Mouse (Mus musculus) lung, embryonic 15.5 days (tissue): ENCODE measurements around the gene Nedd8. TPM values are rescaled to one million over a fixed set of nuclear protein-coding genes. Genes with fewer than 3 reads are reported as not detected.

ENCODE experiments used
- ATAC-seq: fragments of 200-750 bp; cut with Nextera tagmentation; 2 replicates; pipeline ENCODE4 v1.8.0; 2017; ENCODE audit warnings: moderate number of reproducible peaks, borderline replicate concordance; ENCODE audit not compliant: low FRiP score, low TSS enrichment; ENCODE audit errors: extremely low read depth
- H3K27ac ChIP-seq: fragments of 300-500 bp; sonication (generic); 2 replicates; pipeline ENCODE4 v1.5.1; 2015; ENCODE audit warnings: moderate library complexity, mild to moderate bottlenecking, inconsistent platforms
- H3K27me3 ChIP-seq: fragments of 300-500 bp; sonication (generic); 2 replicates; pipeline ENCODE4 v1.6.1; 2015; ENCODE audit warnings: inconsistent platforms
- H3K36me3 ChIP-seq: fragments of 300-500 bp; sonication (generic); 2 replicates; pipeline ENCODE4 v1.6.1; 2015; ENCODE audit warnings: inconsistent platforms
- H3K4me1 ChIP-seq: fragments of 300-500 bp; sonication (generic); 2 replicates; pipeline ENCODE4 v1.6.1; 2015; ENCODE audit warnings: inconsistent platforms
- H3K4me2 ChIP-seq: fragments of 300-500 bp; sonication (generic); 2 replicates; pipeline ENCODE4 v1.6.1; 2015; ENCODE audit warnings: inconsistent platforms, mild to moderate bottlenecking, moderate library complexity
- H3K4me3 ChIP-seq: fragments of 300-500 bp; sonication (generic); 2 replicates; pipeline ENCODE4 v1.5.1; 2015; ENCODE audit warnings: mild to moderate bottlenecking, inconsistent platforms
- H3K9ac ChIP-seq: fragments of 300-500 bp; sonication (generic); 2 replicates; pipeline ENCODE4 v1.6.1; 2015; ENCODE audit warnings: inconsistent platforms
- H3K9me3 ChIP-seq: fragments of 300-500 bp; sonication (generic); 2 replicates; pipeline ENCODE4 v1.6.1; 2016; ENCODE audit warnings: inconsistent platforms
- WGBS: fragments of 180-500 bp; shearing (Covaris S2); methylation state at CpG from one replicate; pipeline ENCODE4 v1.1.7; 2015; 5-methylcytosine and 5-hydroxymethylcytosine counted together
- polyA plus RNA-seq: library from polyadenylated mRNA; unstranded; fragments of >200 nt; fragmentation: Nextera tagmentation; extraction: Ambion mirVana; gene quantifications from 2 replicates; pipeline ENCODE4 v1.2.1, GENCODE M21; 2015

Nedd8 gene
- polyA plus RNA-seq, 1 experiment from 2014 or later, result 509 TPM

- 1% methylated on average over 33 of the region's 33 CpGs for WGBS
- peak; percentile 87 for ATAC-seq
- no peaks in the 10 kb centered on the region for H3K27me3 ChIP-seq
- peak within 1 kb of the TSS; percentile 58 for H3K27ac ChIP-seq
- H3K9me3 ChIP-seq, result no peaks in the 10 kb centered on the region
- peaks cover 15% of the 10 kb centered on the region; the same call in 1 of the 2 replicates for H3K4me1 ChIP-seq
- peak within 1 kb of the TSS; percentile 98 for H3K4me2 ChIP-seq
- H3K36me3 ChIP-seq, result peaks cover 72% of the 10 kb centered on the region
- H3K4me3 ChIP-seq, result peak within 1 kb of the TSS; percentile 80
- peak within 1 kb of the TSS; percentile 81 for H3K9ac ChIP-seq
Measured at GRCm38 (mm10) chr14:55635523-55636007, 36.4 kb downstream of the Nedd8 start, which contains the start of gene Ipo4. Ipo4 (minus strand) TSS chr14:55635957.

GRCm38 (mm10) chr14:55634874-55635522, 36.9 kb downstream of the Nedd8 start:
- H3K27me3 ChIP-seq, result no peaks in the 10 kb centered on the region
- peak overlapping the region; percentile 81 for H3K9ac ChIP-seq
- H3K9me3 ChIP-seq, result no peaks in the 10 kb centered on the region
- H3K4me1 ChIP-seq, result peaks cover 15% of the 10 kb centered on the region; the same call in 1 of the 2 replicates
- H3K4me2 ChIP-seq, result peak overlapping the region; percentile 98
- peaks cover 72% of the 10 kb centered on the region for H3K36me3 ChIP-seq
- peak overlapping the region; percentile 80 for H3K4me3 ChIP-seq
- H3K27ac ChIP-seq, result peak overlapping the region; percentile 58
- peak; percentile 53; the same call in 1 of the 2 replicates for ATAC-seq
- WGBS, result 2% methylated on average over 23 of the region's 23 CpGs

- H3K4me1 ChIP-seq, result no peaks in the 10 kb centered on the region; the same call in 1 of the 2 replicates
- no peak overlapping the region for H3K4me2 ChIP-seq
- ATAC-seq, result no peak
Measured at GRCm38 (mm10) chr14:55629312-55629711, 42.6 kb downstream of the Nedd8 start.

GRCm38 (mm10) chr14:55628077-55628827, 43.7 kb downstream of the Nedd8 start:
- no peaks in the 10 kb centered on the region for H3K27me3 ChIP-seq
- H3K27ac ChIP-seq, result no peak overlapping the region
- H3K36me3 ChIP-seq, result peaks cover 92% of the 10 kb centered on the region
- H3K9me3 ChIP-seq, result no peaks in the 10 kb centered on the region
- ATAC-seq, result no peak
- H3K4me1 ChIP-seq, result no peaks in the 10 kb centered on the region
- H3K4me3 ChIP-seq, result no peak overlapping the region
- no peak overlapping the region for H3K4me2 ChIP-seq
- no peak overlapping the region for H3K9ac ChIP-seq
- 87% methylated on average over 27 of the region's 27 CpGs for WGBS

More at GRCm38 (mm10) chr14:55629312-55629711, 42.6 kb downstream of the Nedd8 start:
- Histone ChIP-seq H3K36me3 (peaks cover 96% of the 10 kb centered on the region), H3K9me3 (no peaks in the 10 kb centered on the region), H3K27me3 (no peaks in the 10 kb centered on the region), H3K9ac (no peak overlapping the region), H3K4me3 (no peak overlapping the region), H3K27ac (no peak overlapping the region)
- WGBS, result 52% methylated on average over 5 of the region's 5 CpGs

- H3K4me1 ChIP-seq, result peaks cover 7% of the 10 kb centered on the region; the same call in 1 of the 2 replicates
- ATAC-seq, result no peak
- peak overlapping the region; percentile 21 for H3K9ac ChIP-seq
Measured at GRCm38 (mm10) chr14:55618486-55619195, 53.3 kb downstream of the Nedd8 start.

GRCm38 (mm10) chr14:55617822-55618221, 54.1 kb downstream of the Nedd8 start, which contains the start of gene Rec8:
Rec8 (plus strand) TSS chr14:55618037.
- H3K27ac ChIP-seq, result peak within 1 kb of the TSS; percentile 60
- peak; percentile 78 for ATAC-seq
- H3K4me3 ChIP-seq, result peak within 1 kb of the TSS; percentile 36
- no peaks in the 10 kb centered on the region for H3K9me3 ChIP-seq
- no peaks in the 10 kb centered on the region for H3K36me3 ChIP-seq
- WGBS, result 17% methylated on average over 21 of the region's 21 CpGs
- H3K4me1 ChIP-seq, result peaks cover 7% of the 10 kb centered on the region; the same call in 1 of the 2 replicates
- H3K4me2 ChIP-seq, result peak within 1 kb of the TSS; percentile 52
- H3K27me3 ChIP-seq, result no peaks in the 10 kb centered on the region
- peak within 1 kb of the TSS; percentile 21 for H3K9ac ChIP-seq

More at GRCm38 (mm10) chr14:55618486-55619195, 53.3 kb downstream of the Nedd8 start:
- Histone ChIP-seq H3K9me3 (no peaks in the 10 kb centered on the region), H3K4me2 (peak overlapping the region; percentile 52), H3K27me3 (no peaks in the 10 kb centered on the region), H3K4me3 (peak overlapping the region; percentile 36), H3K27ac (peak overlapping the region; percentile 26; the same call in 1 of the 2 replicates), H3K36me3 (no peaks in the 10 kb centered on the region)
- WGBS, result 27% methylated on average over 22 of the region's 22 CpGs

- Histone ChIP-seq H3K4me1 (peaks cover 7% of the 10 kb centered on the region; the same call in 1 of the 2 replicates), H3K36me3 (no peaks in the 10 kb centered on the region), H3K9me3 (no peaks in the 10 kb centered on the region), H3K4me3 (no peak overlapping the region), H3K27ac (peak overlapping the region; percentile 60; the same call in 1 of the 2 replicates), H3K4me2 (no peak overlapping the region), H3K9ac (no peak overlapping the region), H3K27me3 (no peaks in the 10 kb centered on the region)
- no peak for ATAC-seq
- WGBS, result 71% methylated on average over 2 of the region's 2 CpGs
Measured at GRCm38 (mm10) chr14:55616844-55617243, 55.1 kb downstream of the Nedd8 start.

GRCm38 (mm10) chr14:55615876-55616275, 56.0 kb downstream of the Nedd8 start:
- 42% methylated on average over 2 of the region's 2 CpGs for WGBS
- no peak overlapping the region for H3K9ac ChIP-seq
- no peaks in the 10 kb centered on the region for H3K9me3 ChIP-seq
- no peak for ATAC-seq
- H3K4me1 ChIP-seq, result peaks cover 7% of the 10 kb centered on the region; the same call in 1 of the 2 replicates
- H3K4me2 ChIP-seq, result no peak overlapping the region
- H3K4me3 ChIP-seq, result no peak overlapping the region
- no peak overlapping the region for H3K27ac ChIP-seq
- no peaks in the 10 kb centered on the region for H3K36me3 ChIP-seq
- no peaks in the 10 kb centered on the region for H3K27me3 ChIP-seq

- no peak overlapping the region for H3K27ac ChIP-seq
- 59% methylated on average over 7 of the region's 7 CpGs for WGBS
- H3K27me3 ChIP-seq, result no peaks in the 10 kb centered on the region
- H3K9me3 ChIP-seq, result no peaks in the 10 kb centered on the region
- no peak for ATAC-seq
- no peak overlapping the region for H3K4me2 ChIP-seq
- H3K9ac ChIP-seq, result no peak overlapping the region
- peaks cover 7% of the 10 kb centered on the region; the same call in 1 of the 2 replicates for H3K4me1 ChIP-seq
- H3K4me3 ChIP-seq, result no peak overlapping the region
- peaks cover 2% of the 10 kb centered on the region for H3K36me3 ChIP-seq
Measured at GRCm38 (mm10) chr14:55614565-55615178, 57.3 kb downstream of the Nedd8 start.

- Histone ChIP-seq H3K4me3 (no peak overlapping the region), H3K9ac (no peak overlapping the region), H3K36me3 (peaks cover 14% of the 10 kb centered on the region), H3K27me3 (no peaks in the 10 kb centered on the region), H3K4me1 (peaks cover 7% of the 10 kb centered on the region; the same call in 1 of the 2 replicates), H3K9me3 (no peaks in the 10 kb centered on the region), H3K27ac (no peak overlapping the region), H3K4me2 (no peak overlapping the region)
- ATAC-seq, result no peak
- 47% methylated on average over 6 of the region's 6 CpGs for WGBS
Measured at GRCm38 (mm10) chr14:55613346-55613745, 58.6 kb downstream of the Nedd8 start.
